9 mouse cellular contexts compared by ENCODE assay signal in genomic region chr14:62457420-62458181, GRCm38 (mm10). TPM values are rescaled to one million over a fixed set of nuclear protein-coding genes. Genes with fewer than 3 reads are reported as not detected.
A peak's percentile ranks its signal among the peaks of the same experiment; 100 is the strongest.
DNase-seq lines count a peak whose midpoint lies in the region; ATAC-seq and TF ChIP-seq lines count a peak whose summit lies in the region.
"Had no signal": no experiment of that assay in that cellular context is flagged by ENCODE, and none has a peak within 500 bp of the region (broad histone marks: within the 10 kb centered on the region; RNA-seq: fewer than 3 reads in every experiment).

No protein-coding gene starts in this region.

- H3K4me2 ChIP-seq in liver, embryonic 12.5 days: no peak overlapping the region
- peak overlapping the region; percentile 38 for H3K4me2 ChIP-seq in midbrain, embryonic 15.5 days

- WGBS in liver, embryonic 12.5 days (ENCODE audit: insufficient replicate concordance): 17% methylated on average over 22 of the region's 22 CpGs
- WGBS in embryonic facial prominence, embryonic 10.5 days: 20% methylated on average over 22 of the region's 22 CpGs
- 17% methylated on average over 22 of the region's 22 CpGs for WGBS in heart, adult 2 months
- WGBS in midbrain, embryonic 15.5 days: 17% methylated on average over 22 of the region's 22 CpGs

- peak; percentile 75 for DNase-seq in liver
- DNase-seq in embryonic facial prominence, embryonic 10.5 days (ENCODE audit: low spot score): peak; percentile 85
- peak; percentile 80 to 86 for DNase-seq in heart, adult 2 months
- DNase-seq in kidney, adult 18-20 months: peak; percentile 84
- DNase-seq in left cerebral cortex, postnatal 4 days: peak; percentile 94
- peak; percentile 37 for DNase-seq in spleen, adult 12 weeks (ENCODE audit: low spot score)

- peak; percentile 75; the same call in 1 of the 2 replicates for TF ChIP-seq EP300 in heart, adult 2 months (IDR thresholded peaks at IDR 0.05; ENCODE audit: insufficient read depth, low read depth, low read length)

- no peak overlapping the region for H3K4me3 ChIP-seq in liver, embryonic 12.5 days
- H3K4me3 ChIP-seq in embryonic facial prominence, embryonic 10.5 days: 0 out of 2 replicates have a peak overlapping the region, but pooled peaks have one; percentile 21
- peak overlapping the region; percentile 21 for H3K4me3 ChIP-seq in heart, adult 2 months
- no peak overlapping the region for H3K4me3 ChIP-seq in midbrain, embryonic 15.5 days

- no peak overlapping the region for H3K9ac ChIP-seq in liver, embryonic 12.5 days
- no peak overlapping the region for H3K9ac ChIP-seq in heart, adult 2 months (ENCODE audit: low read depth, low read length)
- H3K9ac ChIP-seq in midbrain, embryonic 15.5 days: no peak overlapping the region

- H3K4me1 ChIP-seq in liver, embryonic 12.5 days: no peaks in the 10 kb centered on the region; the same call in 1 of the 2 replicates
- H3K4me1 ChIP-seq in embryonic facial prominence, embryonic 10.5 days: peaks cover 6% of the 10 kb centered on the region
- no peaks in the 10 kb centered on the region for H3K4me1 ChIP-seq in heart, adult 2 months (ENCODE audit: control insufficient read depth, insufficient read depth, low read length)
- peaks cover 29% of the 10 kb centered on the region; the same call in 1 of the 2 replicates for H3K4me1 ChIP-seq in midbrain, embryonic 15.5 days

- no peak for ATAC-seq in liver, embryonic 12.5 days
- ATAC-seq in midbrain, embryonic 15.5 days (replicated peaks): peak; percentile 79

- intact Hi-C loops in heart, adult 2 months (cut with DNase I): loop anchor here (1.0 to 10.0 kb wide), 6 partner anchors 125 to 886 kb away; no protein-coding TSS in a partner anchor
- intact Hi-C loops in left cerebral cortex, postnatal 4 days (cut with DNase I): loop anchor here (5.0 kb wide), 3 partner anchors 810 to 1110 kb away; no protein-coding TSS in a partner anchor

- no peak overlapping the region for H3K27ac ChIP-seq in liver, embryonic 12.5 days
- no peak overlapping the region for H3K27ac ChIP-seq in embryonic facial prominence, embryonic 10.5 days (replicated peaks)
- H3K27ac ChIP-seq in heart, adult 2 months: no peak overlapping the region
- no peak overlapping the region for H3K27ac ChIP-seq in midbrain, embryonic 15.5 days

- H3K27me3 ChIP-seq in liver, embryonic 12.5 days (replicated peaks): no peaks in the 10 kb centered on the region
- peaks cover 1% of the 10 kb centered on the region for H3K27me3 ChIP-seq in embryonic facial prominence, embryonic 10.5 days (replicated peaks; ENCODE audit: low read depth, poor library complexity, severe bottlenecking)
- no peaks in the 10 kb centered on the region for H3K27me3 ChIP-seq in heart, adult 2 months (ENCODE audit: control insufficient read depth, insufficient read depth, low read length)
- H3K27me3 ChIP-seq in midbrain, embryonic 15.5 days (replicated peaks): 0 out of 2 replicates have a peak, but pooled peaks cover 2% of the 10 kb centered on the region

- H3K36me3 ChIP-seq in liver, embryonic 12.5 days: no peaks in the 10 kb centered on the region
- H3K36me3 ChIP-seq in embryonic facial prominence, embryonic 10.5 days (replicated peaks): no peaks in the 10 kb centered on the region
- no peaks in the 10 kb centered on the region for H3K36me3 ChIP-seq in heart, adult 2 months (ENCODE audit: control insufficient read depth, insufficient read depth, low read length)
- H3K36me3 ChIP-seq in midbrain, embryonic 15.5 days (replicated peaks): no peaks in the 10 kb centered on the region

- H3K79me2 ChIP-seq in heart, adult 2 months (replicated peaks; ENCODE audit: control insufficient read depth, insufficient read depth, low read length): no peaks in the 10 kb centered on the region

- no peak for TF ChIP-seq POLR2A in heart, adult 2 months (IDR thresholded peaks at IDR 0.05; ENCODE audit: insufficient read depth, low read depth, low read length)

- H3K9me3 ChIP-seq in liver, embryonic 12.5 days (replicated peaks): no peaks in the 10 kb centered on the region
- H3K9me3 ChIP-seq in embryonic facial prominence, embryonic 10.5 days: no peaks in the 10 kb centered on the region
- no peaks in the 10 kb centered on the region for H3K9me3 ChIP-seq in midbrain, embryonic 15.5 days

- TF ChIP-seq CTCF in heart, adult 2 months (IDR thresholded peaks at IDR 0.05): peak; percentile 88

RNA-seq across cellular contexts. Expression of gene Gucy1b2, which starts 1.5 kb away (rescaled TPM):
- polyA plus RNA-seq in liver, embryonic 12.5 days (2016; fragmentation: Nextera tagmentation; extraction: Ambion mirVana): not detected in 2 replicates
- polyA plus RNA-seq in embryonic facial prominence, embryonic 10.5 days (2016; fragmentation: Nextera tagmentation; extraction: Ambion mirVana): not detected in 2 replicates
- total RNA-seq in heart, adult 2 months (2021): under 1 TPM in 1 of 2 experiments, not detected in 1; 0.13 TPM
- polyA plus RNA-seq in heart, adult 2 months (2012; rRNA removed): 0.04 TPM in 1 of 2 replicates, not detected in the other
- 1 to 10 TPM in 1 of 2 experiments, under 1 TPM in 1; 0.74 to 1.3 TPM for total RNA-seq in left cerebral cortex, postnatal 4 days (2021)
- 0.61 and 1.2 TPM in 2 replicates for polyA plus RNA-seq in midbrain, embryonic 15.5 days (2015; fragmentation: Nextera tagmentation; extraction: Ambion mirVana)
- polyA plus RNA-seq: C2C12 had no signal

Comparison
In these comparisons a context has a peak if more than half of its experiments do, and no peak if none do; other contexts are left out.
1. DNase-seq: peak in every context shown above with its lines; median percentile 94 in left cerebral cortex, postnatal 4 days; 85 in embryonic facial prominence, embryonic 10.5 days; 84 in kidney, adult 18-20 months; 83 in heart, adult 2 months; 75 in liver; 37 in spleen, adult 12 weeks.
2. H3K4me3 ChIP-seq: peak in embryonic facial prominence, embryonic 10.5 days (single experiment) and heart, adult 2 months (single experiment); none in liver, embryonic 12.5 days (single experiment) and midbrain, embryonic 15.5 days (single experiment).